Mouse (Mus musculus): ENCODE results near the gene Alg5. TPM values are rescaled to one million over a fixed set of nuclear protein-coding genes. Genes with fewer than 3 reads are reported as not detected.
"Not testable (repeated sequence)": the region's sequence is repeated elsewhere in the genome, so short reads cannot be mapped to it uniquely, and the experiment has no call there.

Alg5 gene
- polyA plus RNA-seq, 1 experiment = 58.3 TPM

- no peak for TF ChIP-seq POLR2A (IDR thresholded peaks at IDR 0.05; ENCODE audit: low read depth, low read length)
- no peak for TF ChIP-seq CTCF (IDR thresholded peaks at IDR 0.05; ENCODE audit: borderline replicate concordance, insufficient read depth, low read length)
- Histone ChIP-seq H3K4me1 (ENCODE audit: control insufficient read depth, insufficient read depth, low read length) (no peaks in the 10 kb centered on the region), H3K27ac (ENCODE audit: insufficient read depth, low read length) (no peak overlapping the region), H3K4me3 (ENCODE audit: insufficient read depth, low read length) (no peak overlapping the region)
Observed at GRCm38 (mm10) chr3:54759211-54759610, 23.9 kb downstream of the Alg5 start.

GRCm38 (mm10) chr3:54760321-54761115 lies 25.2 kb downstream of the Alg5 start:
- Histone ChIP-seq H3K27ac (ENCODE audit: insufficient read depth, low read length) (no peak overlapping the region), H3K4me3 (ENCODE audit: insufficient read depth, low read length) (no peak overlapping the region), H3K4me1 (ENCODE audit: control insufficient read depth, insufficient read depth, low read length) (no peaks in the 10 kb centered on the region)
- TF ChIP-seq CTCF (IDR thresholded peaks at IDR 0.05; ENCODE audit: borderline replicate concordance, insufficient read depth, low read length) (no peak), POLR2A (IDR thresholded peaks at IDR 0.05; ENCODE audit: low read depth, low read length) (no peak)

GRCm38 (mm10) chr3:54761258-54761657 lies 25.9 kb downstream of the Alg5 start:
- no peaks in the 10 kb centered on the region for H3K4me1 ChIP-seq (ENCODE audit: control insufficient read depth, insufficient read depth, low read length)
- no peak overlapping the region for H3K27ac ChIP-seq (ENCODE audit: insufficient read depth, low read length)
- no peak for TF ChIP-seq CTCF (IDR thresholded peaks at IDR 0.05; ENCODE audit: borderline replicate concordance, insufficient read depth, low read length)
- TF ChIP-seq POLR2A (IDR thresholded peaks at IDR 0.05; ENCODE audit: low read depth, low read length) = no peak
- no peak overlapping the region for H3K4me3 ChIP-seq (ENCODE audit: insufficient read depth, low read length)

GRCm38 (mm10) chr3:54764418-54764817 lies 29.1 kb downstream of the Alg5 start:
- H3K4me1 ChIP-seq (ENCODE audit: control insufficient read depth, insufficient read depth, low read length) = no peaks in the 10 kb centered on the region
- H3K4me3 ChIP-seq (ENCODE audit: insufficient read depth, low read length) = peak overlapping the region; percentile 17; the same call in 1 of the 2 replicates
- H3K27ac ChIP-seq (ENCODE audit: insufficient read depth, low read length) = no peak overlapping the region
- TF ChIP-seq POLR2A (IDR thresholded peaks at IDR 0.05; ENCODE audit: low read depth, low read length) (peak; percentile 23; the same call in 1 of the 2 replicates), CTCF (IDR thresholded peaks at IDR 0.05; ENCODE audit: borderline replicate concordance, insufficient read depth, low read length) (no peak)

- TF ChIP-seq CTCF (IDR thresholded peaks at IDR 0.05; ENCODE audit: borderline replicate concordance, insufficient read depth, low read length) = peak; percentile 31; the same call in 1 of the 2 replicates
- H3K4me1 ChIP-seq (ENCODE audit: control insufficient read depth, insufficient read depth, low read length); H3K27ac ChIP-seq (ENCODE audit: insufficient read depth, low read length); H3K4me3 ChIP-seq (ENCODE audit: insufficient read depth, low read length): not testable (repeated sequence)
Observed at GRCm38 (mm10) chr3:54765521-54765920, 30.2 kb downstream of the Alg5 start.

GRCm38 (mm10) chr3:54766034-54766433 lies 30.7 kb downstream of the Alg5 start:
- H3K4me1 ChIP-seq (ENCODE audit: control insufficient read depth, insufficient read depth, low read length) = no peaks in the 10 kb centered on the region
- no peak overlapping the region for H3K4me3 ChIP-seq (ENCODE audit: insufficient read depth, low read length)
- TF ChIP-seq CTCF (IDR thresholded peaks at IDR 0.05; ENCODE audit: borderline replicate concordance, insufficient read depth, low read length) = no peak
- no peak for TF ChIP-seq POLR2A (IDR thresholded peaks at IDR 0.05; ENCODE audit: low read depth, low read length)
- H3K27ac ChIP-seq (ENCODE audit: insufficient read depth, low read length) = no peak overlapping the region

GRCm38 (mm10) chr3:54766811-54767210 lies 31.5 kb downstream of the Alg5 start:
- Histone ChIP-seq H3K4me3 (ENCODE audit: insufficient read depth, low read length) (no peak overlapping the region), H3K4me1 (ENCODE audit: control insufficient read depth, insufficient read depth, low read length) (no peaks in the 10 kb centered on the region), H3K27ac (ENCODE audit: insufficient read depth, low read length) (no peak overlapping the region)
- no peak for TF ChIP-seq CTCF (IDR thresholded peaks at IDR 0.05; ENCODE audit: borderline replicate concordance, insufficient read depth, low read length)
- no peak for TF ChIP-seq POLR2A (IDR thresholded peaks at IDR 0.05; ENCODE audit: low read depth, low read length)

GRCm38 (mm10) chr3:54768592-54768991 lies 33.3 kb downstream of the Alg5 start:
- TF ChIP-seq POLR2A (IDR thresholded peaks at IDR 0.05; ENCODE audit: low read depth, low read length) = no peak
- no peak for TF ChIP-seq CTCF (IDR thresholded peaks at IDR 0.05; ENCODE audit: borderline replicate concordance, insufficient read depth, low read length)
- Histone ChIP-seq H3K27ac (ENCODE audit: insufficient read depth, low read length) (no peak overlapping the region), H3K4me1 (ENCODE audit: control insufficient read depth, insufficient read depth, low read length) (no peaks in the 10 kb centered on the region), H3K4me3 (ENCODE audit: insufficient read depth, low read length) (no peak overlapping the region)

GRCm38 (mm10) chr3:54769349-54770275 lies 34.3 kb downstream of the Alg5 start:
- no peak for TF ChIP-seq CTCF (IDR thresholded peaks at IDR 0.05; ENCODE audit: borderline replicate concordance, insufficient read depth, low read length)
- no peak for TF ChIP-seq POLR2A (IDR thresholded peaks at IDR 0.05; ENCODE audit: low read depth, low read length)
- Histone ChIP-seq H3K4me3 (ENCODE audit: insufficient read depth, low read length) (no peak overlapping the region), H3K27ac (ENCODE audit: insufficient read depth, low read length) (no peak overlapping the region), H3K4me1 (ENCODE audit: control insufficient read depth, insufficient read depth, low read length) (no peaks in the 10 kb centered on the region)
